Mouse (Mus musculus) gastrocnemius, postnatal 14 days (tissue): Measurements from ENCODE around the gene Asic1. TPM values are rescaled to one million over a fixed set of nuclear protein-coding genes. Genes with fewer than 3 reads are reported as not detected.

Experiments
- DNase-seq: peaks from one replicate; pipeline ENCODE4 v3.0.0; 2021; ENCODE audit warnings: mixed read lengths
- intact Hi-C: fragments of 180-260 bp; cut with DNase I; formaldehyde crosslinking; loops from one replicate; pipeline ENCODE4 v1.15.1; 2025; ENCODE audit warnings: low total_unique reads
- total RNA-seq, 2 experiments: library from RNA; stranded (reverse); gene quantifications; 2 replicates each; pipeline ENCODE4 v1.2.3; 2021

The Asic1 gene
- total RNA-seq, 2 experiments from 2014 or later, result 0.69 to 1.0 TPM

DNA sequence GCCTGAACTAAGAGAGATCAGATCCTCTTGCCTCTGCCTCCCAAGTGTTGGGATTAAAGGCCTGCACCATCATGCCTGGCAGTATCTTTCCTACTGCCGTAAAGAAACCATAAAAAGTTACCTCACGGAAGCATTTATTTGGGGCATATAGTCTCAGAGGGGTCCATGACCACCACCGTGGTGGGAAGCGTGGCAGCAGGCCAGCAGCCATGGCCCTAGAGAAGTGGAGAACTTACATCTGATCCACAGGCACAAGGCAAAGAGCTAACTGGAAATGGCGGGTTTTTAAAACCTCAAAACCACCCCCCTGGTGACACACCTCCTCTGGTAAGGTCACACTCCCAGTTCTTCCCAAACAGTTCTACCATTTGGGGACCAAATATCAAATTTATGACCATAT is 58.0 kb downstream of the Asic1 start:
- DNase-seq, result no peak
- intact Hi-C loops, result loop anchor here (5.0 to 10.0 kb wide), 2 partner anchors 49 to 177 kb away; no protein-coding TSS in a partner anchor

DNA sequence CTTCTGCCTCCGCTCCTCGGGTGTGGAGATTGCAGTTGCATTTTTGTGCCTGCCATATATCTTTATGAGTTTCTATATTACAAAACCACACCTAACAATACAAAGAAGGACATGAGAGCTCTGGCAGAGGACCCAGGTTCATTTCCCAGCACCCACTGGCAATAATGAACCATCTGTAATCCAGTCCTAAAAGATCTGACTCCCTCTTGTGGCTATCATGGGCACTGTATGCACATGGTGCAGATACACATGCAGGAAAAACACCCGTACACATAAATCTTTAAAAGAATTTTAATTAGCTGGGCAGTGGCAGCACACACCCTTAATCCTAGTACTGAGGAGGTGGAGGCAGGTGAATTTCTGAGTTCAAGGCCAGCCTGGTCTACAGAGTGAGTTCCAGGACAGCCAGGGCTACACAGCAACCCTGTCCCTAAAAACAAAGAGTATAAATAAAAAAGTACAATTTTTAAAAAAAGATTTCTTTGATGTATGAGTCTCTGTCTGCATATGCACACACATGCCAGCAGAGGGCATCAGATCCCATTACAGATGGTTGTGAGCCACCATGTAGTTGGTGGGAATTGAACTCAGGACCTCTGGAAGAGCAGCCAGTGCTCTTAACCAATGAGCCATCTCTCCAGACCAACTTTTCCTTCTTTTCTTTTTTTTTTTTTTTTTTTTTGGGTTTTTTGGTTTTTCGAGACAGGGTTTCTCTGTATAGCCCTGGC is 59.1 kb downstream of the Asic1 start:
- DNase-seq, result no peak
- intact Hi-C loops, result loop anchor here (5.0 to 10.0 kb wide), 2 partner anchors 48 to 176 kb away; no protein-coding TSS in a partner anchor

DNA sequence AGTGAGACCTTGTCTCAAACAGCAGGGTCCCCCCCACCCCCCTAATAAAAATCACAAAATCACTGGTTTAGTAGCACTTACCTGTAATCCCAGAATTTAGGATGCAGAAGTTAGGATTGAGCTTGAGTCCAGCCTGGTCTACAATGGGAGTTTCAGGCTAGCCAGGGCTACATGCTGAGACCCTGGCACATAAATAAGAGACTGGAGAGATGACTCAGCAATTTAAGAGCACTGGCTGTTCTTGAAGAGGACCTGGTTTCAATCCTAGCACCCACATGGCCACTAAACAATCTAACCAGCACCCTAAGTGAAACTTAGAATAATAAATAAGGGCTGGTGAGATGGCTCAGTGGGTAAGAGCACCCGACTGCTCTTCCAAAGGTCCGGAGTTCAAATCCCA is 61.0 kb downstream of the Asic1 start:
- DNase-seq, result no peak
- intact Hi-C loops, result no loop called here

DNA sequence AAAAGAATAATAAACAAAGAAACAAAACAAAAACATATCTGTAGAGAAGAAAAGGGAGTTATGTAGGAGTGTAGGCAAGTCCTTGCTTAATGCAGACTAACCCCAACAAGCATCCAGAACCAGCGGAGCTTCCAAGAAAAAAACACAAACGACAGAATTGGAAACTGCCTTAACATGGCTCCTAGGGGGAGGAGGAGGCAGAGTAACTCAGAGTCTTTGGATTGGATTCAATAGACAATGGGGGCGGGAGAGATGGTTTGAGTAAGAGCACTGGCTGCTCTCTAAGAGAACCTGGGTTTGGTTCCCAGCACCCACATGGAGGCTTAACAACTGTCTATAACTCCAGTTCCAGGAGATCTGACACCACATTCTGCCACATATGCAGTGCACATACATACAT is 61.5 kb downstream of the Asic1 start:
- intact Hi-C loops, result no loop called here

DNA sequence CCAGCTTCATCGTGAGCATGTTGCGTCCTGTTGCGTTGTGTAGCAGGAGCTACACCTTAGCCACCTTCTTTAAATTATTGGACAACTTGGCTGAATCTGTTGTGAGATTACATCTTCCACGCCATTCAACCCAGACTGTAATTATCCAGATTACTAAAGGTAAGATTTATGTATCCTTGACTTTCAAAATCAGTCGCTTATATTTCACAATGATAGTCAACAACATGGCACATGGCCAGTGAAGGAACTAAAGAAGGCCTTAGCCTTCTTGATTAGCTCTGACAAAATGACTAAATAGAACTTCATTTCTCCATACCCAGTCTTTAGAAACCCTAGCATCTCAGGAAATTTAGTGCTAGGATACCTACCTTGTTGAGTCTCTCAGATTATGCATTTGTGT is 63.0 kb downstream of the Asic1 start:
- DNase-seq, result no peak
- intact Hi-C loops, result no loop called here

More for the DNA sequence above, 61.5 kb downstream of the Asic1 start:
- no peak for DNase-seq

DNA sequence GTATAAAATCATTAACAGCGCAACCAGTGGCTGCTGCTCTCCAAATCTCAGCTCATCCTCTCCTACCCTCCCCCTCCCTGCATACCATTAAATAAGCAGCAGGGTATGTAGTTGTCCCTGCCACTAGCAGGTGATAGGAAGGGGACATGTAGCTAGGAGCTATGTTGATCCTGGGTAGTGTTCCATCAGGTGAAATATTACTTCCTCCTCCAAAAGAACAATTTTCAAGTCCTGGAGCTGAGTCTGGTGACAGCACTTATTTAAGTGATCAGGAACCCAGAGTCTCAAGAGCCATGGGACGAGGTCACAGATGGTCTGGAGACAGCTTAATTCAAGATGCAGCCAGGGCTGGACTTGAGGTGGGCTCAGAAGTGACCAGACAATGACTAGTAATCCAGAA is 65.5 kb downstream of the Asic1 start:
- peak; percentile 100 for DNase-seq
- intact Hi-C loops, result no loop called here

DNA sequence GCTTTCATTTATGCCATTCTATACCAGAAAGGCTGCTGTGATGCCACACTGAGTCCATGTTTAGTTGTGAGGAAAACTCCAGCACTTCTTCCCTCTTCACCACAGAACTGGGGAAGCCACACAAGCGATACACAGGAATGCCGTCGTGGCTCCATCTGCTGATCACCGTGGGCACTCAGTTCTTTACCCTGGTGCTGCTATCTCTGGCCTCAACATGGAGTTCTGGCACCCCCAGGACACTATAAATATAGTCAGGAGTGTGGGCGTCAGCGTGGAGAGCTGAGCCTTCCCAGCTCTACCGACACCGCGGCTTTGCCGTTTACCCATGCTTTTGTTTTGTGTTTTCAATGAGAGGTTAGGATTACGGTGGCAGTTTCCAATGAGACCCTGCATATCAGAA is 66.5 kb downstream of the Asic1 start:
- DNase-seq, result no peak
- intact Hi-C loops, result no loop called here

DNA sequence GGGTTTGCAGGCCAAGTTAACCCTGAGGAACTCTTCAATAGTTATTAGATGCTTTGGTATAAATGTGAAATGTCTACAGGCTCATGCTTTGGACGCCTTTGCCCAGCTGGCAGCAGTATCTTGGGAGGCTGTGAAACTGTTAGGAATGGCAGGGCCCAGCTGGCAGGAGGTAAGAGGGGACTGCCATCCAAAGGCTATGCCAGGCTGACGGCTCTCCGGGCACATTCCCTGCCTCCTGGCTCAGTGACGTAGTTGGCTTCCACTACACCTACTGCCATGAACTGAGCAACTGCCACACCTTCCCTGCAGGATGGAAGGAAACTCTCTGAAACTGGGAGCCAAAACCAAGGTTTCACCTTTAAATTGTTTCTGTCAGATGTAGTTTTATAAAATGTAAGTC is 70.1 kb downstream of the Asic1 start:
- intact Hi-C loops, result no loop called here

More for the DNA sequence above, 70.1 kb downstream of the Asic1 start:
- DNase-seq, result peak; percentile 26

Other genes starting within 250 kb of the Asic1 start
- gene Nckap5l, start 212.6 kb upstream of the Asic1 start, total RNA-seq, result 1 to 10 TPM; 8.5 to 10.0 TPM
- gene Bcdin3d, start 195.6 kb upstream of the Asic1 start, total RNA-seq, result 1 to 10 TPM; 3.9 to 5.0 TPM
- under 1 TPM; 0.14 to 0.16 TPM for gene Faim2, start 142.2 kb upstream of the Asic1 start, total RNA-seq
- not detected for gene Aqp2, start 91.3 kb upstream of the Asic1 start, total RNA-seq
- not detected for gene Aqp5, start 79.6 kb upstream of the Asic1 start, total RNA-seq
- gene Aqp6, start 69.0 kb upstream of the Asic1 start, total RNA-seq, result not detected
- gene Racgap1, start 18.7 kb upstream of the Asic1 start, total RNA-seq, result 1 to 10 TPM; 7.5 to 8.7 TPM
- gene Smarcd1, start 31.8 kb downstream of the Asic1 start, total RNA-seq, result 10 to 100 TPM in 1 of 2 experiments, 1 to 10 TPM in 1; 9.4 to 11.5 TPM
- gene Gm17349, start 35.1 kb downstream of the Asic1 start, total RNA-seq, result 1 to 10 TPM; 1.7 to 1.9 TPM
- gene Gpd1, start 47.1 kb downstream of the Asic1 start, total RNA-seq, result 100 to 1,000 TPM; 487 to 557 TPM
- gene Cox14, start 55.2 kb downstream of the Asic1 start, total RNA-seq, result 100 to 1,000 TPM; 182 TPM
- gene Cers5, start 102.5 kb downstream of the Asic1 start, total RNA-seq, result 10 to 100 TPM; 10.4 to 10.6 TPM
- gene Lima1, start 205.1 kb downstream of the Asic1 start, total RNA-seq, result 10 to 100 TPM; 16.8 to 23.0 TPM